Mouse (Mus musculus): ENCODE measurements around the gene Gm11634. TPM values are rescaled to one million over a fixed set of nuclear protein-coding genes. Genes with fewer than 3 reads are reported as not detected.
"Not testable (repeated sequence)": the region's sequence is repeated elsewhere in the genome, so short reads cannot be mapped to it uniquely, and the experiment has no call there.

The Gm11634 gene
- polyA plus RNA-seq, 1 experiment from 2014 or later: not detected

DNA sequence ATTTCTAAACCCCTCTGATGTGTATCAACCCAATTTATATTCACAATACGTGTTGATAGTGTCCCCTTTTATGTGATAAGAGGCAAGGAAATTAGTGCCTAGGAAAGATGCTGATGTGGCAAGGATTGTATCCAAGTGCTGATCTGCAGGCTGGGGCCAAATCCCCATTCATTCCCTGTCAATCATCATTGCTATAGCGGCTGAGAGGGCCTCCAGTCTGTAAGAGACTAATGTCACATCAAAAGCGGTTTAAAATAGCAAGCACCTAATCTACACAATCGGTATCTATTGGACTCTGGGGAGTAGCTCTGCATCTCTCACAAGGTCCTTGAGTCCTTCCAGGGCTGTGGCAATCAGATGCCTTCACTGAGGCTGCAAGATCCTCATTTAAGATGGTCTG lies 15.1 kb upstream of the Gm11634 start:
- peak overlapping the region; percentile 16; the same call in 1 of the 2 replicates for H3K27ac ChIP-seq
- no peak overlapping the region for H3K4me3 ChIP-seq
- H3K27me3 ChIP-seq: no peaks in the 10 kb centered on the region
- ATAC-seq: no peak
- H3K36me3 ChIP-seq (ENCODE audit: poor library complexity, severe bottlenecking): no peaks in the 10 kb centered on the region
- no peak overlapping the region for H3K9ac ChIP-seq
- no peak overlapping the region for H3K4me2 ChIP-seq
- 22% methylated on average over 4 of the region's 4 CpGs for WGBS
- H3K4me1 ChIP-seq: peaks cover 51% of the 10 kb centered on the region
- H3K9me3 ChIP-seq (replicated peaks): no peaks in the 10 kb centered on the region

DNA sequence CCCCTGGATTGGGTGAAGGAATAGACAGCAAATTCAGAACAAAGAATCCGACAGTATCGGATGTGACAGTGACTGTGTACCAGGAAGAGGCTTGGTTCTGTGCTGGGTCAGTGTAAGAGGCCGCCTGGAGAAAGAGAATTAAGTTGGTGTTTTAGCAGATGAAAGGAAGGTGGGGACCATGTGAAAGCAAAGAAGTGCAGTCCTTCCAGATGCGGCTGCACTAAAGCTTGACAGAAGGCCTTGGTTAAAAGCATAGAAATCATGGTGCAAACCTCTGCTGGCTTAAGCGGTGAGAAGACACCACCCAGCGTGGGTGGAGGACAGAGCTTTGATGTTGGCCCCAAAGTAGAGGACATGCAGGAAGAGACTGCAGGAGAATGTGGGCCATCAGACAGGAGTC lies 14.5 kb upstream of the Gm11634 start:
- H3K9me3 ChIP-seq (replicated peaks): no peaks in the 10 kb centered on the region
- ATAC-seq: no peak
- H3K4me3 ChIP-seq: no peak overlapping the region
- peak overlapping the region; percentile 16; the same call in 1 of the 2 replicates for H3K27ac ChIP-seq
- no peaks in the 10 kb centered on the region for H3K36me3 ChIP-seq (ENCODE audit: poor library complexity, severe bottlenecking)
- H3K4me2 ChIP-seq: no peak overlapping the region
- 73% methylated on average over 6 of the region's 6 CpGs for WGBS
- H3K4me1 ChIP-seq: peaks cover 50% of the 10 kb centered on the region
- no peak overlapping the region for H3K9ac ChIP-seq
- H3K27me3 ChIP-seq: no peaks in the 10 kb centered on the region

DNA sequence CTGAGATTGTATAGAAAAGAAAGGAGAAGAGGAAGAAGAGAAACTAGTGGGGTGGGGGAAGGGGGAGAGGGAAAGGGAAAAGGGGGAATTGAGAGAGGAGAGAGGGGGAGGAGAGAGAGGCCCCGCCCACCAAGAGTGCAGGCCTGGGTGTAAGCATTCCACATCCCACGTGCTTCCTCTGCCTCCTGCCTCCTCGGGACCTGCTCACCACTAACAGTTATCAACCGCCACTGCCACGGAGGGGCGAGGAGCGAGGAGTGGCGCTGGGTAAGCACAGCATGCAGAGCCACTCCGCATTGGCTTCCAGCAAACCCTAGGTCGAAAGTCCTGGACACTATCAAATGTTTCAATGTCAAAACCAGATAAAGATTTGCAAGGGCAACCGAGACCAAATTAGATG lies 11.4 kb upstream of the Gm11634 start:
- no peaks in the 10 kb centered on the region for H3K27me3 ChIP-seq
- no peak overlapping the region for H3K4me2 ChIP-seq
- no peaks in the 10 kb centered on the region for H3K36me3 ChIP-seq (ENCODE audit: poor library complexity, severe bottlenecking)
- H3K9me3 ChIP-seq (replicated peaks): no peaks in the 10 kb centered on the region
- H3K27ac ChIP-seq: no peak overlapping the region
- no peak for ATAC-seq
- 48% methylated on average over 11 of the region's 11 CpGs for WGBS
- no peak overlapping the region for H3K9ac ChIP-seq
- no peak overlapping the region for H3K4me3 ChIP-seq
- peaks cover 24% of the 10 kb centered on the region for H3K4me1 ChIP-seq

DNA sequence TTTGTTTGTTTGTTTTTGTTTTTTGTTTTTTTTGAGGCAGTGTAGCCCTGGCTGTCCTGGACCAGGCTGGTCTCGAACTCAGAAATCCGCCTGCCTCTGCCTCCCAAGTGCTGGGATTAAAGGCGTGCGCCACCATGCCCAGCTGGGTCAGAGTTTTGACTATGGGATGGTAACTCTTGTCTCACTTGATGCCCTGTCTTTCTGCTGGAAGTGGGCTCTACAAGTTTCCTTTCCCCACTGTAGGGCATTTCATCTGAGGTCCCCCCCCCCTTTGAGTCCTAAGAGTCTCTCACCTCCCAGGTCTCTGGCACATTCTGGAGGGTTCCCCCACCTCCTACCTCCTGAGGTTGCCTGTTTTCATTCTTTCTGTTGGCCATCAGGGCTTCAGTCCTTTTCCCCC lies 8.1 kb upstream of the Gm11634 start:
- H3K4me3 ChIP-seq; H3K36me3 ChIP-seq (ENCODE audit: poor library complexity, severe bottlenecking); H3K27me3 ChIP-seq; H3K4me1 ChIP-seq; H3K9ac ChIP-seq; ATAC-seq; H3K9me3 ChIP-seq (replicated peaks); H3K4me2 ChIP-seq; H3K27ac ChIP-seq: not testable (repeated sequence)
- WGBS: 89% methylated on average over 4 of the region's 4 CpGs

DNA sequence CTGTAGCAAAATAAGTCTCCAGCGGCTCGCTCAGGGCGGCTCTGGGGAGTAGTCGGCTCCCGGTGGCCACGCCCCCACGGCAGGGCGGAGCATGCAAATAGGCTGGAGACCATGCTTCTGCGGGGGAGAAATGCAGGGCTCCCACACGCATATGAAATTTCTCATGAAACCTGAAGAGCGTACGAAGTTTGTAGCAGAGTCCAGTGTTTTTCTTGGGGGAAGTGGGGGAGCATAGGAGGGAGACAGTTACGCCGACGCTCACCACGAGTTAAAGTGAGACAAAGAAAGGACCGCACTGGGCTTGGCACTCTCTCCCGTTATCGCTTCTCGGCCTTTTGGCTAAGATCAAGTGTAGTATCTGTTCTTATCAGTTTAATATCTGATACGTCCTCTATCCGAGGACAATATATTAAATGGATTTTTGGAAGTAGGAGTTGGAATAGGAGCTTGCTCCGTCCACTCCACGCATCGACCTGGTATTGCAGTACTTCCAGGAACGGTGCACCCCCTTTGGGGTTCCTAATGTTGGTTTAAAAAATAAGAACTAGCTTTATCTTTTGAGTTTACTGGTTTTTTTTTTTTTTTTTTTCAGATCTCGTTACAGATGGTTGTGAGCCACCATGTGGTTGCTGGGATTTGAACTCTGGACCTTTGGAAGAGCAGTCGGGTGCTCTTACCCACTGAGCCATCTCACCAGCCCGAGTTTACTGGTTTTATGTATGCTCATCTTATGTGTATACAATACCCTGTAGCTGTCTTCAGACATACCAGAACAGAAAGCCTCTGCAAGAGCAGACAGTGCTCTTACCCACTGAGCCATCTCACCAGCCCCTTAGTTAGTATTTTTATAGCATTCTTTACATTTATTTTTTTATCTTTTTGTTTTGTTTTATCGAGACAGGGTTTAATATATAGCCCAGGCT lies 5.7 kb upstream of the Gm11634 start:
- peak overlapping the region; percentile 63 for H3K4me2 ChIP-seq
- H3K4me3 ChIP-seq: peak overlapping the region; percentile 38
- peak; percentile 84 for ATAC-seq
- not testable (repeated sequence) for H3K9me3 ChIP-seq (replicated peaks); H3K27me3 ChIP-seq; H3K36me3 ChIP-seq (ENCODE audit: poor library complexity, severe bottlenecking); H3K4me1 ChIP-seq
- WGBS: 3% methylated on average over 30 of the region's 30 CpGs
- H3K9ac ChIP-seq: peak overlapping the region; percentile 60
- H3K27ac ChIP-seq: peak overlapping the region; percentile 72

DNA sequence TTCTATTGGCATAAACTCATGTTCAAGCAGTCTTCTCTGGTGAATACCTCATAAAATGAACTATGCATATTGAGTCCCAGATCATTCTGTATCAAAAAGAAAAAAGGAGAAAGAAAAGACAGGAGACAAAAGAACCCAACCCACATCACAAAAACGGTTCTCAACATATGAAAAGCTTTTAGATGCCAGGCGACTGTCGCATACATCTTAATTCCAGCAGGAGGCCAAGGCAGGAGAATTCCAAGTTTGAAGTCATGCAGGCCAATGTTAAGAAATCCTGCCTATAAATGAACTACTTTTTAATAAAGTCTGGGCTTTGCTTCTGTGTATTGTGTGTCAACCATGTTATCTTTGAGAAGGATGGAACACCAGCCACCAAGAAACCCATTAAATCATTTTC lies 5.1 kb upstream of the Gm11634 start:
- Histone ChIP-seq H3K36me3 (ENCODE audit: poor library complexity, severe bottlenecking) (no peaks in the 10 kb centered on the region), H3K4me2 (peak overlapping the region; percentile 63), H3K9ac (no peak overlapping the region), H3K27ac (no peak overlapping the region), H3K27me3 (peaks cover 5% of the 10 kb centered on the region; the same call in 1 of the 2 replicates), H3K4me3 (peak overlapping the region; percentile 38), H3K4me1 (no peaks in the 10 kb centered on the region), H3K9me3 (replicated peaks) (no peaks in the 10 kb centered on the region)
- WGBS: 1% methylated on average over 3 of the region's 3 CpGs
- ATAC-seq: no peak

DNA sequence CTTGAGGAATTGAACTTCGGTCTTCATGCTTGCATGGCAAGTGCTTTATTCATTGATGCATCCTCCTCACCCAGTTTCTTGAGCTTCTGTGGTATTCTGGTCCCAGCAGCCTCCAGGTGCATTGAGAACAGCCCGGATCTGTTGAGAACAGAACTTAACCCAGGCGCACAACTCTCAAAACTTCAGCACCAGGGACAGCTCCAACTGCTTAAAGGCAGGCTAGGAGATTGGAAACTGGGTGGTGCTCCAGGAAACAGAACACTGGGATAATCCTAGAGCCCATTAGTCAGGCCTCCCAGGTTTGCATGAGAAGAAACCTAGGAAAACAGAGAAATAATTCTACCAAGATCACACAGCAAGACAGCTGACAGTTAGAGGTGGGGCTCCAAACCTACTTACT lies 3.4 kb upstream of the Gm11634 start:
- H3K27me3 ChIP-seq: peaks cover 5% of the 10 kb centered on the region; the same call in 1 of the 2 replicates
- 18% methylated on average over 3 of the region's 3 CpGs for WGBS
- H3K4me1 ChIP-seq: no peaks in the 10 kb centered on the region
- no peak overlapping the region for H3K4me2 ChIP-seq
- no peaks in the 10 kb centered on the region for H3K36me3 ChIP-seq (ENCODE audit: poor library complexity, severe bottlenecking)
- no peak overlapping the region for H3K9ac ChIP-seq
- no peak overlapping the region for H3K27ac ChIP-seq
- no peak overlapping the region for H3K4me3 ChIP-seq
- no peak for ATAC-seq
- H3K9me3 ChIP-seq (replicated peaks): no peaks in the 10 kb centered on the region

DNA sequence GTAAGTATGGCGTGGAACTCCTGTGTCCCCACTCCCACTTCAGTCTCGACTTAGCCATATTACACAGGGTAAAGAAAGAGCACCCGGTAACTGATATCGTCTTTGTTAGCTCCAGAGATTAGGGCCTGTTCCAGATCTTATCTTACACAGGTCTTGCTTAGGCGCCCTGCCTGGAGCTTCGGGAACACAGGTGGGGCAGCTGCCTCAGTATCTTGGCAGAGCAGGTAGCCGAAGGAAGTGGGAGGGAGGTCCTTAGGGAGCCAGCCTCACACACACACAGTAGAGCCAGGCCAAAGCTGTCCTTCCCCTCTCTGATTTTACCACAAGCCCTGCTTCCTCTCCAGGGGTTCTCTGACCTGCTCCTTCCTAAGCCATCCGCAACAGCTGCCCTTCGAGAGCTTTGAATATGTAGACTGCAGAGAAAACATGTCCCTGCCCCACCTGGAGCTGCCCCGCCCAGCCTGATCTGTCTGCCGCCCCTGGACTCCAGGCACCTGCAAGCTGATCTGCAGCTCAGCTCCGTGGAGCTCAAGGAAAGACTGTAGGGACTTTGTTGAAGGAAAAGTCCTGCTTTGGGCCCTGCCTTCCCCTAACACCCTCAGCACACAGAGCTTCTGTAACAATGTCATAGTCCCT lies 8.9 kb downstream of the Gm11634 start:
- no peak overlapping the region for H3K4me3 ChIP-seq
- no peak overlapping the region for H3K27ac ChIP-seq
- no peaks in the 10 kb centered on the region for H3K27me3 ChIP-seq
- no peak overlapping the region for H3K9ac ChIP-seq
- H3K4me2 ChIP-seq: no peak overlapping the region
- H3K9me3 ChIP-seq (replicated peaks): no peaks in the 10 kb centered on the region
- WGBS: 77% methylated on average over 12 of the region's 12 CpGs
- no peak for ATAC-seq
- H3K4me1 ChIP-seq: no peaks in the 10 kb centered on the region
- H3K36me3 ChIP-seq (ENCODE audit: poor library complexity, severe bottlenecking): peaks cover 15% of the 10 kb centered on the region; the same call in 1 of the 2 replicates

DNA sequence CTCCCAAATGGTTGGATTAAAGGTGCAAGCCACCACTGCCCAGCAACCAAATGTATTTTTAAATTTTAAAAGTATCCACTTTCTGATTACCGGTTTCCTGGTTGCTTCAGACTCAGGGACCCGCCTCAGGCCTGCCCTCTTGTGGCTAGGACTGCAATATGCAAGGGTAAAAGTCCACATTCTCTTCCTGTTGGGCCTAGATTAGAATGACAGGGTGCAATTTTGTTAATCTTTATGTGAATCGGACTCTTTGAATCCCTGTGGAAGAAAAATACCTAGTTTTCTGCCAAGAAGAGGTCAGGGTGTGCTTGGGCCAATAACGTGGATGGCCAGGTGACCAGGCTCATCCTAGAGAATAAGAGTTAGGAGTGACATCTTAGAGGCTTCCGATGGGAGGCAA lies 9.6 kb downstream of the Gm11634 start:
- no peak overlapping the region for H3K27ac ChIP-seq
- no peaks in the 10 kb centered on the region for H3K9me3 ChIP-seq (replicated peaks)
- H3K9ac ChIP-seq: no peak overlapping the region
- no peak overlapping the region for H3K4me2 ChIP-seq
- H3K4me3 ChIP-seq: no peak overlapping the region
- H3K27me3 ChIP-seq: no peaks in the 10 kb centered on the region
- peaks cover 15% of the 10 kb centered on the region; the same call in 1 of the 2 replicates for H3K36me3 ChIP-seq (ENCODE audit: poor library complexity, severe bottlenecking)
- ATAC-seq: no peak
- WGBS: 29% methylated on average over 5 of the region's 5 CpGs
- no peaks in the 10 kb centered on the region for H3K4me1 ChIP-seq

DNA sequence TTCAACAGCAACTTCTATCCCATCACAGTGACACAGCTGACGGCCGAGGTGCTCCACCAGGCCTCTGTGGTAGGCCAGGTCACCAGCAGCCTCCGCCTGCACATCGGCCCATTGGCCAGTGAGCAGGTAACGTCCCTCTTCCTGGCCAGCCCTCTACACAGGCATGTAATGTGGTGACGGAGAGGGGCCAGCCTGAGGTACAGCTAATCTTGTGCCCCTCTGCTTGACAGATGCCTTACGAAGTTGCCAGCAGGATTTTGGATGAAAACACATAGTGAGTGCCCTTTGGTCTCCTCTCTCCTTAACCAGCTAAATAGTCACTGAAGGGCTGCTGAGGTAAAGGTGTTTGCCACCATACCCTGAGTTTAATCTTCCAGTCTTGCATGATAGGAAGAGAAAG lies 10.2 kb downstream of the Gm11634 start:
- Histone ChIP-seq H3K4me2 (no peak overlapping the region), H3K4me1 (no peaks in the 10 kb centered on the region), H3K36me3 (ENCODE audit: poor library complexity, severe bottlenecking) (peaks cover 15% of the 10 kb centered on the region; the same call in 1 of the 2 replicates), H3K9ac (no peak overlapping the region), H3K27me3 (no peaks in the 10 kb centered on the region), H3K27ac (no peak overlapping the region; the same call in 1 of the 2 replicates), H3K9me3 (replicated peaks) (no peaks in the 10 kb centered on the region), H3K4me3 (no peak overlapping the region)
- no peak for ATAC-seq
- WGBS: 92% methylated on average over 7 of the region's 7 CpGs

DNA sequence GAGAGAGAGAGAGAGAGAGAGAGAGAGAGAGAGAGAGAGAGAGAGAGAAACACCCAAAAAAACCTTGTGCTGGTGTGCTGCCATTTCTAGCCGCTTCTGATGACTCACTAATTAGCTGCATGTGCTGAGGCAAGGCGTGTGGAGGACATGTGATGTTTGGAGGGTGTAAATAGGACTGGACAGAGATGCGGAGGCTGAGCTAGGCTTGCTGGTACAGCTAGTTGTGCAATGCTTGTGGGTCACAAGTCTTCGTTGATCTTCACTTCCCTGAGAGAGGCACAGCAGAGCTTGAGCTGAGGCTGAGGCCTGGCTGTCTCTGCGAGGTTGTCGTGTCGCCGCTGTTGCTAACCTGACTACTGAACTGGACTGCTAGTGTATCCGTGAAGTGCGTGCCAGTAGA lies 11.4 kb downstream of the Gm11634 start:
- Histone ChIP-seq H3K27me3 (no peaks in the 10 kb centered on the region), H3K9me3 (replicated peaks) (no peaks in the 10 kb centered on the region), H3K9ac (no peak overlapping the region), H3K4me1 (no peaks in the 10 kb centered on the region), H3K4me2 (no peak overlapping the region), H3K27ac (no peak overlapping the region), H3K4me3 (no peak overlapping the region), H3K36me3 (ENCODE audit: poor library complexity, severe bottlenecking) (peaks cover 15% of the 10 kb centered on the region; the same call in 1 of the 2 replicates)
- ATAC-seq: no peak
- WGBS: 93% methylated on average over 10 of the region's 10 CpGs

DNA sequence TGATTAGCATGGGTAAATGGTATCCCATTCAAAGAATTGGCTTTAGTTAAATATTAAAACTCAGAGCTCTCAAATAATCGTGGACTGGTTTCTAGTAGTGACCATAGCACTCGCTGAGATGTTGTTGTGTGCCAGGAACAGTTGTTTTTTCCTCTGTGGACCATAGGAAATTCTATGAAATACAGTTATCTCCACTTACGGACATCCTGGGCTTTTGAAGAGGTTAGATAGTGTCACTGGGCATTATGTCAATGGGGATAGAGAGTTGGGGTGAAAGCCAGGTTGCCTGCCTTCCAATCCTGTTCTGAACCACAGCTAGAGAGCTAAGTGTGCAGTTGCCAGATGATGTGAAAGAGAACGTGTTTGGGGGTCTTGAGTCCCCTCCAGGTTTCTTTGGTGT lies 13.3 kb downstream of the Gm11634 start:
- WGBS: 82% methylated on average over 4 of the region's 4 CpGs
- Histone ChIP-seq H3K4me3 (no peak overlapping the region), H3K36me3 (ENCODE audit: poor library complexity, severe bottlenecking) (peaks cover 22% of the 10 kb centered on the region), H3K4me2 (no peak overlapping the region), H3K27ac (no peak overlapping the region), H3K9me3 (replicated peaks) (no peaks in the 10 kb centered on the region), H3K4me1 (peaks cover 8% of the 10 kb centered on the region), H3K27me3 (no peaks in the 10 kb centered on the region), H3K9ac (no peak overlapping the region)
- no peak for ATAC-seq

Measured in forebrain, embryonic 13.5 days (tissue).